Mouse (Mus musculus) CH12.LX (cell line): ENCODE results near the gene Heatr5a. TPM values are rescaled to one million over a fixed set of nuclear protein-coding genes. Genes with fewer than 3 reads are reported as not detected.

Source experiments
- DNase-seq: peaks from one replicate; pipeline ENCODE4 v3.0.0-alpha.2; 2013; ENCODE audit errors: extremely low read depth
- H3K27ac ChIP-seq: 2 replicates; pipeline ENCODE4 v1.5.1; 2012; ENCODE audit warnings: low read depth, mild to moderate bottlenecking, control low read depth, moderate library complexity; ENCODE audit not compliant: insufficient read depth
- H3K27me3 ChIP-seq: replicated peaks from 2 replicates; pipeline ENCODE3; 2012; ENCODE audit warnings: inconsistent platforms
- H3K36me3 ChIP-seq, 2 experiments: replicated peaks in 1 of 2; 2 replicates each; pipeline versions ENCODE3 to v1.6.1; 2012; ENCODE audit warnings: inconsistent platforms in 1 of 2, low read length in 1 of 2, mild to moderate bottlenecking in 1 of 2, mixed read lengths in 1 of 2, moderate library complexity in 1 of 2; ENCODE audit not compliant: control insufficient read depth in 1 of 2, insufficient read depth in 1 of 2
- H3K4me1 ChIP-seq, 2 experiments: 2 replicates each; pipeline ENCODE4 v1.6.1; 2012; ENCODE audit warnings: inconsistent platforms in 1 of 2, moderate library complexity in 1 of 2; ENCODE audit not compliant: insufficient read depth in 2 of 2, control insufficient read depth in 1 of 2
- H3K4me2 ChIP-seq: 2 replicates; pipeline ENCODE4 v1.6.1; 2012; ENCODE audit warnings: low read depth, mild to moderate bottlenecking, control low read depth; ENCODE audit not compliant: poor library complexity, insufficient read depth, severe bottlenecking
- H3K4me3 ChIP-seq, 3 experiments: fragments of 150-350 bp in 1 of 3; sonication (generic) in 1 of 3; replicated peaks in 1 of 3; 2 replicates each; pipeline versions ENCODE3 to v1.5.1; 2011 to 2012; ENCODE audit warnings: low read depth in 2 of 3, low read length in 2 of 3, mild to moderate bottlenecking in 2 of 3, moderate library complexity in 2 of 3, control low read depth in 1 of 3, improper control_type of control experiment in 1 of 3, inconsistent platforms in 1 of 3, mixed read lengths in 1 of 3; ENCODE audit not compliant: poor library complexity in 1 of 3
- H3K79me2 ChIP-seq: replicated peaks from 2 replicates; pipeline ENCODE4 v1.6.1; 2012; ENCODE audit warnings: mild to moderate bottlenecking, moderate library complexity; ENCODE audit not compliant: control insufficient read depth, poor library complexity, insufficient read depth, severe bottlenecking; ENCODE audit errors: extremely low read depth
- H3K9ac ChIP-seq: 2 replicates; pipeline ENCODE4 v1.6.1; 2012; ENCODE audit warnings: low read depth, mild to moderate bottlenecking, control low read depth, moderate library complexity; ENCODE audit not compliant: insufficient read depth
- H3K9me3 ChIP-seq: replicated peaks from 2 replicates; pipeline ENCODE3; 2012; ENCODE audit warnings: low read length, inconsistent platforms, mixed read lengths
- BHLHE40 ChIP-seq: IDR thresholded peaks from 2 replicates; pipeline ENCODE4 v1.6.1; 2011; ENCODE audit warnings: mild to moderate bottlenecking, low read depth, low read length, improper control_type of control experiment
- CHD1 ChIP-seq: IDR thresholded peaks from 2 replicates; pipeline ENCODE4 v1.6.1; 2012; ENCODE audit warnings: low read depth, low read length, improper control_type of control experiment, inconsistent platforms
- CHD2 ChIP-seq: IDR thresholded peaks from 2 replicates; pipeline ENCODE4 v1.6.1; 2011; ENCODE audit warnings: low read length, improper control_type of control experiment
- CTCF ChIP-seq, 2 experiments: IDR thresholded peaks in 1 of 2; conservative IDR thresholded peaks in 1 of 2; 2 replicates each; pipeline ENCODE4 v1.5.1; 2011 to 2012; ENCODE audit warnings: low read depth in 2 of 2, low read length in 2 of 2, improper control_type of control experiment in 1 of 2, inconsistent platforms in 1 of 2, mild to moderate bottlenecking in 1 of 2, moderate library complexity in 1 of 2
- E2F4 ChIP-seq: IDR thresholded peaks from 2 replicates; pipeline ENCODE4 v1.6.1; 2011; ENCODE audit warnings: low read depth, low read length, improper control_type of control experiment; ENCODE audit not compliant: insufficient replicate concordance
- EP300 ChIP-seq: IDR thresholded peaks from 2 replicates; pipeline ENCODE4 v1.6.1; 2011; ENCODE audit warnings: low read length, improper control_type of control experiment
- ETS1 ChIP-seq: conservative IDR thresholded peaks from 2 replicates; pipeline ENCODE4 v1.6.1; 2012; ENCODE audit warnings: low read depth, mild to moderate bottlenecking, inconsistent platforms, low read length, improper control_type of control experiment, moderate library complexity
- GABPA ChIP-seq: IDR thresholded peaks from 2 replicates; pipeline ENCODE4 v1.6.1; 2012; ENCODE audit warnings: low read depth, low read length, improper control_type of control experiment, inconsistent platforms; ENCODE audit not compliant: insufficient replicate concordance
- HCFC1 ChIP-seq: IDR thresholded peaks from 2 replicates; pipeline ENCODE4 v1.6.1; 2012; ENCODE audit warnings: low read depth, mild to moderate bottlenecking, inconsistent platforms, low read length, improper control_type of control experiment
- IRF4 ChIP-seq: IDR thresholded peaks from 2 replicates; pipeline ENCODE4 v1.6.1; 2014; ENCODE audit warnings: low read depth, mild to moderate bottlenecking, inconsistent platforms, low read length, improper control_type of control experiment
- JUND ChIP-seq: conservative IDR thresholded peaks from 2 replicates; pipeline ENCODE4 v1.6.1; 2011; ENCODE audit warnings: low read depth, low read length, improper control_type of control experiment
- KAT2A ChIP-seq: IDR thresholded peaks from 2 replicates; pipeline ENCODE4 v1.6.1; 2012; ENCODE audit warnings: low read length, improper control_type of control experiment, inconsistent platforms; ENCODE audit not compliant: insufficient replicate concordance
- MAFK ChIP-seq: IDR thresholded peaks from 2 replicates; pipeline ENCODE4 v1.6.1; 2011; ENCODE audit warnings: low read length, improper control_type of control experiment; ENCODE audit not compliant: insufficient replicate concordance
- MAZ ChIP-seq: IDR thresholded peaks from 2 replicates; pipeline ENCODE4 v1.6.1; 2012; ENCODE audit warnings: low read depth, mild to moderate bottlenecking, inconsistent platforms, low read length, improper control_type of control experiment, moderate library complexity
- MEF2A ChIP-seq: IDR thresholded peaks from 2 replicates; pipeline ENCODE4 v1.6.1; 2014; ENCODE audit warnings: low read depth, mild to moderate bottlenecking, inconsistent platforms, low read length, improper control_type of control experiment, borderline replicate concordance
- MXI1 ChIP-seq: IDR thresholded peaks from 2 replicates; pipeline ENCODE4 v1.6.1; 2011; ENCODE audit warnings: mild to moderate bottlenecking, low read depth, low read length, improper control_type of control experiment
- MYC ChIP-seq: IDR thresholded peaks from 2 replicates; pipeline ENCODE4 v1.6.1; 2011; ENCODE audit warnings: low read depth, mild to moderate bottlenecking, improper control_type of control experiment, low read length
- NELFE ChIP-seq: IDR thresholded peaks from 2 replicates; pipeline ENCODE4 v1.6.1; 2011; ENCODE audit warnings: low read depth, low read length, improper control_type of control experiment
- NRF1 ChIP-seq: IDR thresholded peaks from 2 replicates; pipeline ENCODE4 v1.6.1; 2014; ENCODE audit warnings: low read depth, mild to moderate bottlenecking, inconsistent platforms, low read length, improper control_type of control experiment, moderate library complexity
- PAX5 ChIP-seq: IDR thresholded peaks from 2 replicates; pipeline ENCODE4 v1.6.1; 2012; ENCODE audit warnings: low read length, inconsistent platforms, mixed read lengths
- POLR2A ChIP-seq: IDR thresholded peaks from 2 replicates; pipeline ENCODE4 v1.6.1; 2011; ENCODE audit warnings: low read depth, mild to moderate bottlenecking, improper control_type of control experiment, low read length
- RAD21 ChIP-seq: IDR thresholded peaks from 2 replicates; pipeline ENCODE4 v1.6.1; 2011; ENCODE audit warnings: low read depth, mild to moderate bottlenecking, low read length, improper control_type of control experiment, moderate library complexity
- SMC3 ChIP-seq: IDR thresholded peaks from 2 replicates; pipeline ENCODE4 v1.6.1; 2011; ENCODE audit warnings: low read depth, low read length, improper control_type of control experiment
- TCF12 ChIP-seq: IDR thresholded peaks from 2 replicates; pipeline ENCODE4 v1.6.1; 2014; ENCODE audit warnings: low read depth, mild to moderate bottlenecking, inconsistent platforms, low read length, improper control_type of control experiment
- USF1 ChIP-seq: IDR thresholded peaks from 2 replicates; pipeline ENCODE4 v1.6.1; 2014; ENCODE audit warnings: low read depth, mild to moderate bottlenecking, inconsistent platforms, low read length, improper control_type of control experiment
- USF2 ChIP-seq: conservative IDR thresholded peaks from 2 replicates; pipeline ENCODE4 v1.6.1; 2011; ENCODE audit warnings: low read depth, low read length, improper control_type of control experiment
- ZC3H11A ChIP-seq: IDR thresholded peaks from 2 replicates; pipeline ENCODE4 v1.6.1; 2012; ENCODE audit warnings: low read depth, mild to moderate bottlenecking, inconsistent platforms, low read length, improper control_type of control experiment
- ZMIZ1 ChIP-seq: IDR thresholded peaks from 2 replicates; pipeline ENCODE4 v1.6.1; 2012; ENCODE audit warnings: low read depth, mild to moderate bottlenecking, inconsistent platforms, low read length, improper control_type of control experiment
- ZNF384 ChIP-seq: IDR thresholded peaks from 2 replicates; pipeline ENCODE4 v1.6.1; 2012; ENCODE audit warnings: low read depth, low read length, improper control_type of control experiment, inconsistent platforms
- dilution Hi-C: fragments of 300-500 bp; cut with MboI; formaldehyde crosslinking; loops from 2 replicates; pipeline ENCODE4 v1.14.3; 2020; ENCODE audit warnings: low sequenced_read_pairs; ENCODE audit not compliant: extremely low pct_unique_long_range_greater_than_20kb, extremely low pct_ligation_motif_present
- in situ Hi-C: fragments of 300-500 bp; cut with MboI; formaldehyde crosslinking; loops from 3 replicates; pipeline ENCODE4 v1.14.3; 2019; ENCODE audit warnings: low sequenced_read_pairs, low pct_ligation_motif_present, low pct_unique_long_range_greater_than_20kb, mixed read lengths
- polyA plus RNA-seq: library from polyadenylated mRNA; unstranded; fragments of >175 nt; gene quantifications from 2 replicates; pipeline ENCODE4 v1.2.1, GENCODE M21; 2012; ENCODE audit warnings: low read depth; ENCODE audit not compliant: insufficient read length
- total RNA-seq, 2 experiments: library from RNA; depleted of rRNA; stranded (reverse); fragments of 300-350 nt in 1 of 2; fragments of >200 nt in 1 of 2; gene quantifications; 2 replicates each; pipeline ENCODE4 v1.2.3; 2012 to 2014

The Heatr5a gene
- total and polyA plus RNA-seq, 3 experiments, result 5.4 to 7.3 (median 6.4) TPM

DNA sequence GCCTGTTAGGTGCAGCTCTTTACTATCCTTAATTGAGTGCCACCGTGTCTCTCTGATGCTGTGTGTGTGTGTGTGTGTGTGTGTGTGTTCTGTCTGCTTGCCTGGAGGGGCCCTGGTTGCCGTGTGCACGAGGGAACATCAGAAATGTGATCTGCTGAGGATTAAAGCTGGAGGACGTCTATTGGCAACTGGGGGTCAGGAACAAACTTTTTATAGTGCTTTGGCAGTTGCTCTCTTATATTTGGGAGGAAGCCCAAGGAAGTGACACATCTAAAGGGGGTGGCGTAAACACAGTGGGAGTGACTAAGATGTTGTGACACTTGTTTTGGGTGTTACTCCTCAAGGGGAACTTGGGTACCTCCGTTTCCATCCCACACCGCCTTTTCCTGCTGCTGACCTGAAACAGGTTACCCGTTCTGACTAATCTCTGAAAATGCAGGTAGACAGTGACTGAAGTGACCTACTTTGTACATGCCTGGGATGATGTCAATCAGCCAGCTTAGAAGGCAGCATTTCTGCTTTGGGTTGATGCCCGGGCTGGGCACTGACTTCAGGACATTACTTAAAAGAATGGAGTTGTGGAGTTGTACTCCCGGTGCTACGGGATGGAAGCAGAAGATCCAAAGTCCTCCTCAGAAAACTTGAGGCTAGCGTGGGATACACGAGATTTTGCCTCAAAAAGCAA, 104.8 kb downstream of the Heatr5a start (continued):
- TF ChIP-seq SMC3 (no peak), NRF1 (no peak), MXI1 (peak; percentile 35; the same call in 1 of the 2 replicates), IRF4 (0 out of 2 replicates have a peak, but pooled peaks have one; percentile 49), ZC3H11A (no peak), CHD1 (no peak), ZNF384 (no peak), EP300 (0 out of 2 replicates have a peak, but pooled peaks have one; percentile 40), MYC (no peak), ZMIZ1 (no peak), RAD21 (no peak), JUND (no peak), E2F4 (no peak), CTCF (conservative IDR thresholded peaks at IDR 0.05 in 1 of 2, IDR thresholded peaks at IDR 0.05 in 1 of 2; ENCODE audit: low read depth in 2 of 2, low read length in 2 of 2) (no peak), KAT2A (no peak), GABPA (no peak), CHD2 (no peak), NELFE (no peak)

GRCm38 (mm10) chr12:51865790-51866179, 105.3 kb downstream of the Heatr5a start:
- in situ Hi-C loops (no loop called here), dilution Hi-C loops (no loop called here)
- Histone ChIP-seq H3K27me3 (no peaks in the 10 kb centered on the region), H3K4me1 (peaks cover 16 to 39% of the 10 kb centered on the region in 2 experiments), H3K36me3 (no peaks in the 10 kb centered on the region), H3K9ac (no peak overlapping the region), H3K79me2 (no peaks in the 10 kb centered on the region), H3K9me3 (no peaks in the 10 kb centered on the region), H3K4me2 (peak overlapping the region; percentile 76), H3K4me3 (peak overlapping the region in 1 of 3 experiments; percentile 29), H3K27ac (peak overlapping the region; percentile 46)
- TF ChIP-seq GABPA (no peak), CTCF (conservative IDR thresholded peaks at IDR 0.05 in 1 of 2, IDR thresholded peaks at IDR 0.05 in 1 of 2; ENCODE audit: low read depth in 2 of 2, low read length in 2 of 2) (no peak), MAFK (no peak), JUND (no peak), RAD21 (no peak), MAZ (no peak), USF2 (peak; percentile 75), BHLHE40 (peak; percentile 65), MXI1 (no peak), NELFE (no peak), SMC3 (no peak), TCF12 (no peak), EP300 (no peak), CHD2 (no peak), PAX5 (no peak), HCFC1 (no peak), MYC (0 out of 2 replicates have a peak, but pooled peaks have one; percentile 5), USF1 (peak; percentile 73), POLR2A (no peak), ETS1 (peak; percentile 54; the same call in 1 of the 2 replicates), MEF2A (no peak), NRF1 (no peak)
- peak; percentile 71 for DNase-seq
